Mouse (Mus musculus): ENCODE results near the gene Troap. TPM values are rescaled to one million over a fixed set of nuclear protein-coding genes. Genes with fewer than 3 reads are reported as not detected.
A peak's percentile ranks its signal among the peaks of the same experiment; 100 is the strongest.

Troap gene
- polyA plus RNA-seq (2015; fragmentation: Nextera tagmentation; extraction: Ambion mirVana), result 0.95 and 0.99 TPM in 2 replicates

- ATAC-seq (peak; percentile 36), DNase-seq (ENCODE audit: low spot score) (no peak)
- peak within 1 kb of the TSS; percentile 78 for H3K4me2 ChIP-seq (replicated peaks; ENCODE audit: low read depth, low read length)
- H3K9me3 ChIP-seq (ENCODE audit: low read length), result no peaks in the 10 kb centered on the region
- no peaks in the 10 kb centered on the region for H3K36me3 ChIP-seq (ENCODE audit: insufficient read depth, low read length)
- peaks cover 9% of the 10 kb centered on the region; the same call in 1 of the 2 replicates for H3K4me1 ChIP-seq (ENCODE audit: insufficient read depth, low read depth, low read length)
- peak within 1 kb of the TSS; percentile 95 for H3K27ac ChIP-seq (ENCODE audit: low read length)
- WGBS, result 20% methylated on average over 9 of the region's 9 CpGs
- TF ChIP-seq CTCF (IDR thresholded peaks at IDR 0.05) (no peak), EP300 (IDR thresholded peaks at IDR 0.05) (no peak)
- no peaks in the 10 kb centered on the region for H3K27me3 ChIP-seq (replicated peaks; ENCODE audit: insufficient read depth, low read length)
- H3K9ac ChIP-seq (replicated peaks; ENCODE audit: low read depth), result peak within 1 kb of the TSS; percentile 70
- peak within 1 kb of the TSS; percentile 42 for H3K4me3 ChIP-seq (ENCODE audit: low read depth, low read length)
Observed at GRCm38 (mm10) chr15:99074019-99074599, at the start of gene Troap. Troap (plus strand) TSS chr15:99074575.

GRCm38 (mm10) chr15:99024668-99025314 lies 49.6 kb upstream of the Troap start:
- H3K4me1 ChIP-seq (ENCODE audit: insufficient read depth, low read depth, low read length), result peaks cover 5% of the 10 kb centered on the region; the same call in 1 of the 2 replicates
- TF ChIP-seq CTCF (IDR thresholded peaks at IDR 0.05) (peak; percentile 81), EP300 (IDR thresholded peaks at IDR 0.05) (no peak)
- no peak overlapping the region for H3K27ac ChIP-seq (ENCODE audit: low read length)
- DNase-seq (ENCODE audit: low spot score) (peak; percentile 86), ATAC-seq (no peak)
- H3K36me3 ChIP-seq (ENCODE audit: insufficient read depth, low read length), result no peaks in the 10 kb centered on the region
- H3K4me2 ChIP-seq (replicated peaks; ENCODE audit: low read depth, low read length), result no peak overlapping the region
- H3K4me3 ChIP-seq (ENCODE audit: low read depth, low read length), result no peak overlapping the region
- no peak overlapping the region for H3K9ac ChIP-seq (replicated peaks; ENCODE audit: low read depth)
- 16% methylated on average over 7 of the region's 8 CpGs for WGBS
- H3K27me3 ChIP-seq (replicated peaks; ENCODE audit: insufficient read depth, low read length), result no peaks in the 10 kb centered on the region
- no peaks in the 10 kb centered on the region for H3K9me3 ChIP-seq (ENCODE audit: low read length)

- ATAC-seq (no peak), DNase-seq (ENCODE audit: low spot score) (no peak)
- WGBS, result 69% methylated on average over 13 of the region's 13 CpGs
- Histone ChIP-seq H3K27me3 (replicated peaks; ENCODE audit: insufficient read depth, low read length) (no peaks in the 10 kb centered on the region), H3K4me2 (replicated peaks; ENCODE audit: low read depth, low read length) (no peak overlapping the region), H3K4me1 (ENCODE audit: insufficient read depth, low read depth, low read length) (peaks cover 5% of the 10 kb centered on the region; the same call in 1 of the 2 replicates), H3K27ac (ENCODE audit: low read length) (no peak overlapping the region), H3K4me3 (ENCODE audit: low read depth, low read length) (no peak overlapping the region), H3K36me3 (ENCODE audit: insufficient read depth, low read length) (no peaks in the 10 kb centered on the region), H3K9me3 (ENCODE audit: low read length) (no peaks in the 10 kb centered on the region), H3K9ac (replicated peaks; ENCODE audit: low read depth) (no peak overlapping the region)
- TF ChIP-seq CTCF (IDR thresholded peaks at IDR 0.05) (no peak), EP300 (IDR thresholded peaks at IDR 0.05) (no peak)
Observed at GRCm38 (mm10) chr15:99025414-99025813, 49.0 kb upstream of the Troap start.

- ATAC-seq, result no peak
- WGBS, result 54% methylated on average over 4 of the region's 4 CpGs
Observed at GRCm38 (mm10) chr15:99026259-99026658, 48.1 kb upstream of the Troap start.

GRCm38 (mm10) chr15:99027116-99027515 lies 47.3 kb upstream of the Troap start:
- ATAC-seq (no peak), DNase-seq (ENCODE audit: low spot score) (no peak)
- Histone ChIP-seq H3K36me3 (ENCODE audit: insufficient read depth, low read length) (no peaks in the 10 kb centered on the region), H3K9ac (replicated peaks; ENCODE audit: low read depth) (no peak overlapping the region), H3K27me3 (replicated peaks; ENCODE audit: insufficient read depth, low read length) (no peaks in the 10 kb centered on the region), H3K4me3 (ENCODE audit: low read depth, low read length) (no peak overlapping the region), H3K4me2 (replicated peaks; ENCODE audit: low read depth, low read length) (no peak overlapping the region), H3K9me3 (ENCODE audit: low read length) (no peaks in the 10 kb centered on the region), H3K4me1 (ENCODE audit: insufficient read depth, low read depth, low read length) (peaks cover 15% of the 10 kb centered on the region; the same call in 1 of the 2 replicates), H3K27ac (ENCODE audit: low read length) (no peak overlapping the region)
- peak; percentile 16 for TF ChIP-seq CTCF (IDR thresholded peaks at IDR 0.05)
- TF ChIP-seq EP300 (IDR thresholded peaks at IDR 0.05), result no peak
- 66% methylated on average over 5 of the region's 5 CpGs for WGBS

More at GRCm38 (mm10) chr15:99026259-99026658, 48.1 kb upstream of the Troap start:
- peak; percentile 54 for DNase-seq (ENCODE audit: low spot score)
- no peak overlapping the region for H3K9ac ChIP-seq (replicated peaks; ENCODE audit: low read depth)
- H3K4me1 ChIP-seq (ENCODE audit: insufficient read depth, low read depth, low read length), result peaks cover 7% of the 10 kb centered on the region; the same call in 1 of the 2 replicates
- no peaks in the 10 kb centered on the region for H3K36me3 ChIP-seq (ENCODE audit: insufficient read depth, low read length)
- no peak overlapping the region for H3K4me3 ChIP-seq (ENCODE audit: low read depth, low read length)
- H3K9me3 ChIP-seq (ENCODE audit: low read length), result no peaks in the 10 kb centered on the region
- H3K27ac ChIP-seq (ENCODE audit: low read length), result no peak overlapping the region
- no peak overlapping the region for H3K4me2 ChIP-seq (replicated peaks; ENCODE audit: low read depth, low read length)
- H3K27me3 ChIP-seq (replicated peaks; ENCODE audit: insufficient read depth, low read length), result no peaks in the 10 kb centered on the region
- TF ChIP-seq CTCF (IDR thresholded peaks at IDR 0.05) (peak; percentile 70), EP300 (IDR thresholded peaks at IDR 0.05) (no peak)

- Histone ChIP-seq H3K9ac (replicated peaks; ENCODE audit: low read depth) (peak overlapping the region; percentile 69), H3K4me2 (replicated peaks; ENCODE audit: low read depth, low read length) (peak overlapping the region; percentile 92), H3K27me3 (replicated peaks; ENCODE audit: insufficient read depth, low read length) (no peaks in the 10 kb centered on the region), H3K36me3 (ENCODE audit: insufficient read depth, low read length) (no peaks in the 10 kb centered on the region), H3K4me1 (ENCODE audit: insufficient read depth, low read depth, low read length) (peaks cover 19% of the 10 kb centered on the region; the same call in 1 of the 2 replicates), H3K27ac (ENCODE audit: low read length) (peak overlapping the region; percentile 95), H3K4me3 (ENCODE audit: low read depth, low read length) (peak overlapping the region; percentile 63), H3K9me3 (ENCODE audit: low read length) (no peaks in the 10 kb centered on the region)
- DNase-seq (ENCODE audit: low spot score) (peak; percentile 32), ATAC-seq (no peak)
- WGBS, result 5% methylated on average over 10 of the region's 10 CpGs
- TF ChIP-seq CTCF (IDR thresholded peaks at IDR 0.05), result no peak
- no peak for TF ChIP-seq EP300 (IDR thresholded peaks at IDR 0.05)
Observed at GRCm38 (mm10) chr15:99028874-99029458, 45.4 kb upstream of the Troap start.

Measured in lung, postnatal 0 days (tissue).